Mouse (Mus musculus): Measurements from ENCODE around the gene Samd14. TPM values are rescaled to one million over a fixed set of nuclear protein-coding genes. Genes with fewer than 3 reads are reported as not detected.
"Not testable (repeated sequence)": the region's sequence is repeated elsewhere in the genome, so short reads cannot be mapped to it uniquely, and the experiment has no call there.

The Samd14 gene
- polyA plus RNA-seq (2012; rRNA removed) (46.0 and 59.7 TPM in 2 replicates), polyA plus RNA-seq (2014; fragmentation: Nextera tagmentation; extraction: Ambion mirVana) (25.5 and 31.7 TPM in 2 replicates)

DNA sequence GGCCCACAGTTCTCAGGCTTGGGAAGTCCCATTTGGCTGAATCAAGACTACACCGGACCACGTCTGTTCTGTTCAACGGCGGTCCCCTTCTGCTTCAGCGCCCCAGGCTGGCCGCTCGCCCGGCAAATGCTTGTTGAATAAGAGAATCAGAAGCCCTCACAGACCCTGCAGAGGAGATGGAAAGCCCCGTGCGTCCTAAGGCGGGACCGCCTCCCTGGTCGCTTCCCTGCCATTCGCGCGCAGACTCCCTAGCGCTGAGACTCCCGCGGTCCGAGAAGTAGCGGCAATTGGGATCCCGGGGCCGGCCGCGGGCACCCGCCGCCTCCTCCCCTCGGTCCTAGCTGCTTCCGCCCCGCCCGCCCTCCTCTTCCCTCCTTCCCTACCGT, at the start of gene Samd14:
Gene Samd14 (plus strand): TSS at position 251 of the 386 bp plus-strand sequence.
- Histone ChIP-seq H3K9ac (ENCODE audit: low read depth, low read length, severe bottlenecking) (peak within 1 kb of the TSS; percentile 90), H3K4me3 (replicated peaks; ENCODE audit: low read length) (peak within 1 kb of the TSS; percentile 85), H3K27ac (replicated peaks; ENCODE audit: low read depth, low read length) (peak within 1 kb of the TSS; percentile 92), H3K9me3 (ENCODE audit: control insufficient read depth, low read length) (no peaks in the 10 kb centered on the region), H3K36me3 (ENCODE audit: control insufficient read depth, insufficient read depth, low read length) (peaks cover 22% of the 10 kb centered on the region), H3K4me1 (ENCODE audit: control insufficient read depth, insufficient read depth, low read length) (peaks cover 44% of the 10 kb centered on the region), H3K27me3 (ENCODE audit: control insufficient read depth, insufficient read depth, low read length) (no peaks in the 10 kb centered on the region), H3K4me2 (replicated peaks; ENCODE audit: low read depth, low read length, severe bottlenecking) (peak within 1 kb of the TSS; percentile 90)
- 0% methylated on average over 17 of the region's 32 CpGs for WGBS
- ATAC-seq (ENCODE audit: low FRiP score, low read depth) (peak; percentile 80), DNase-seq (ENCODE audit: low spot score) (peak; percentile 78)
- peak; percentile 67; the same call in 1 of the 2 replicates for TF ChIP-seq POLR2A (IDR thresholded peaks at IDR 0.05; ENCODE audit: borderline replicate concordance, extremely low read depth, insufficient read depth, insufficient read length)

DNA sequence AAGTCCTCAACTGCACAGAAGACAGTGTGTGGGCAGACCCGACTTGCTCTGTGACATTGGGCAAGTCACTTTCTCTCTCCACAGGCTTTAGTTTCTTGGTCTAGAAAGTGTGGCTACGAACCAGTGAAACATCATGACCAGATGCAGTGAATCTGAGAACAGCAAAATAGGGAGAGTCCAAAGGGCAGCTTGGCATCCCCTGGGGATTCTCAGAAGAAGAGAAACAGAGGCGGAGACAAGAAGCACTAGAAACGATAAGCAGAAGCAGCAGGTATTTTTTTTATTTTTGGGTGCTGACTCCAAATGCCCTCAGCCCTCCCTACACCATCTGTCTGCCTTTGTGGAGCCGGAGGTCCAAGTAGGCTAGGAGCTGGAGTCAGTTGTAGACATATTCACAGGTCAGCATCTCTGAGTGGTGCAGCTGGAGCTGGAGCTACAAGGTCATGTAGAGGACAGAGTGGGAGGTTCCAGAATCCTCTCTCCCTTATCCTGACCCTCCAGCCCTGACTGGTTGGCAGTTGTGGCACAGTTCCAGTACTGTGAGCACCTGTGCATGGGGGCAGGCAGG, 47.1 kb upstream of the Samd14 start:
- DNase-seq (ENCODE audit: low spot score) (no peak), ATAC-seq (ENCODE audit: low FRiP score, low read depth) (no peak)
- 77% methylated on average over 5 of the region's 5 CpGs for WGBS
- Histone ChIP-seq H3K9me3 (ENCODE audit: control insufficient read depth, low read length) (no peaks in the 10 kb centered on the region), H3K27me3 (ENCODE audit: control insufficient read depth, insufficient read depth, low read length) (no peaks in the 10 kb centered on the region), H3K36me3 (ENCODE audit: control insufficient read depth, insufficient read depth, low read length) (no peaks in the 10 kb centered on the region), H3K4me2 (replicated peaks; ENCODE audit: low read depth, low read length, severe bottlenecking) (no peak overlapping the region), H3K9ac (ENCODE audit: low read depth, low read length, severe bottlenecking) (no peak overlapping the region), H3K4me1 (ENCODE audit: control insufficient read depth, insufficient read depth, low read length) (peaks cover 7% of the 10 kb centered on the region), H3K4me3 (replicated peaks; ENCODE audit: low read length) (no peak overlapping the region), H3K27ac (replicated peaks; ENCODE audit: low read depth, low read length) (no peak overlapping the region)
- no peak for TF ChIP-seq POLR2A (IDR thresholded peaks at IDR 0.05; ENCODE audit: borderline replicate concordance, extremely low read depth, insufficient read depth, insufficient read length)

DNA sequence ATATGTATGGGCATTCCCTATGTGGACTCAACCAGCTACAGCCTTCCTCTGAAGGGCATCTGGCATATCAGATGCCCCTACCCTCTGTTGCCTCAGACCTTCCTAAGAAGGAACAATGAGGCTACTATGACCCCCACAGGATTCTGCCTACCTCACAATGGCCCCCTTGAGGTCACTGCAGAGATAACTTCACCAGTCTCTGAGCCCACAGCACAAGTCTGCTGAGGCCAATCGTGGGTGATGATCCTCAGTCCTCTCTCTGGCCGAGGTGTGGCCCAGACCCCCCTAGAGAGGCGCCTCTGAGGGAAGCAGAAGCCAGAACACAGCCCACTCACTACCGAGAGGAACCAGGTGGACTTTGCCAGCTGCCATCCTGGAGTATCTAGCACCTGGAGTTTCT, 42.3 kb upstream of the Samd14 start, which contains the start of gene Hils1:
Gene Hils1 (plus strand): TSS at position 175 of the 400 bp plus-strand sequence.
- no peak within 1 kb of the TSS for H3K9ac ChIP-seq (ENCODE audit: low read depth, low read length, severe bottlenecking)
- H3K4me3 ChIP-seq (replicated peaks; ENCODE audit: low read length) = no peak within 1 kb of the TSS
- 43% methylated on average over 4 of the region's 4 CpGs for WGBS
- H3K4me1 ChIP-seq (ENCODE audit: control insufficient read depth, insufficient read depth, low read length) = no peaks in the 10 kb centered on the region
- TF ChIP-seq POLR2A (IDR thresholded peaks at IDR 0.05; ENCODE audit: borderline replicate concordance, extremely low read depth, insufficient read depth, insufficient read length) = no peak
- no peaks in the 10 kb centered on the region for H3K9me3 ChIP-seq (ENCODE audit: control insufficient read depth, low read length)
- DNase-seq (ENCODE audit: low spot score) = no peak
- no peak for ATAC-seq (ENCODE audit: low FRiP score, low read depth)
- H3K27ac ChIP-seq (replicated peaks; ENCODE audit: low read depth, low read length) = no peak within 1 kb of the TSS
- no peaks in the 10 kb centered on the region for H3K27me3 ChIP-seq (ENCODE audit: control insufficient read depth, insufficient read depth, low read length)
- no peak within 1 kb of the TSS for H3K4me2 ChIP-seq (replicated peaks; ENCODE audit: low read depth, low read length, severe bottlenecking)
- no peaks in the 10 kb centered on the region for H3K36me3 ChIP-seq (ENCODE audit: control insufficient read depth, insufficient read depth, low read length)

DNA sequence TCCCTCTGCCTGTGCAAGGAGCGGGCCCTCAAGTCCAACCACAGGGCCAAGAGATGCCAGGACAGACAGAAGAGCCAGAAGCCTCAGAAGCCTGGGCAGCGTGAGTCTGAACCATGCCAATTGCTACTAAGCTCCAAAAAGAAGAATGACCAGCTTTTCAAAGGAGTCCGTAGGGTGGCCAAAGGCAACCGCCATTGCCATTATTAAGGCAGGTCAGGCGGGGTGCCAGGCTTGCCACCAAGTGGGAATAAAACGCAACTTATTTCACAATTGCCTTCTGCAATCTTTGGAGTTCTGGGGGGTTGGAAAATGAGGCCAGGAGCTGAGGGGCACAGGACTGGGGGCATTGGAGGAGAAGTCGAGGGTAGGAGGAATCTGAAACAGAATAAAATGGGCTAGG, 41.5 kb upstream of the Samd14 start:
- H3K4me2 ChIP-seq (replicated peaks; ENCODE audit: low read depth, low read length, severe bottlenecking) = no peak overlapping the region
- ATAC-seq (ENCODE audit: low FRiP score, low read depth) (no peak), DNase-seq (ENCODE audit: low spot score) (no peak)
- no peaks in the 10 kb centered on the region for H3K36me3 ChIP-seq (ENCODE audit: control insufficient read depth, insufficient read depth, low read length)
- no peaks in the 10 kb centered on the region for H3K4me1 ChIP-seq (ENCODE audit: control insufficient read depth, insufficient read depth, low read length)
- 79% methylated on average over 7 of the region's 7 CpGs for WGBS
- H3K4me3 ChIP-seq (replicated peaks; ENCODE audit: low read length) = no peak overlapping the region
- no peaks in the 10 kb centered on the region for H3K9me3 ChIP-seq (ENCODE audit: control insufficient read depth, low read length)
- no peak overlapping the region for H3K27ac ChIP-seq (replicated peaks; ENCODE audit: low read depth, low read length)
- TF ChIP-seq POLR2A (IDR thresholded peaks at IDR 0.05; ENCODE audit: borderline replicate concordance, extremely low read depth, insufficient read depth, insufficient read length) = no peak
- no peak overlapping the region for H3K9ac ChIP-seq (ENCODE audit: low read depth, low read length, severe bottlenecking)
- no peaks in the 10 kb centered on the region for H3K27me3 ChIP-seq (ENCODE audit: control insufficient read depth, insufficient read depth, low read length)

DNA sequence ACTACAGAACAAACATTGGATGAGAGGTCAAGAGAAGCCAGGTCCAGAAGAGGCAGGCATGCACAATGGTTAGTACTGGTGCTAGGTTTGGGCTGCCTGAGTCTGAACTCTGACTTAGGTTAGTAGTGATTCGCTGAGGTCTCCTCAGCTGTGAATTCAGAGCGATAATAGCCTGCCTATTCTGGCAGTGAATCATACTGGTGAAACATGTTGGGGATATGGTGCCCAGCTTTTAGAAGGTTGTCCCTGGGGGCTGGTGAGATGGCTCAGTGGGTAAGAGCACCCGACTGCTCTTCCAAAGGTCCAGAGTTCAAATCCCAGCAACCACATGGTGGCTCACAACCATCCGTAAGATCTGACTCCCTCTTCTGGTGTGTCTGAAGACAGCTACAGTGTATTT, 40.0 kb upstream of the Samd14 start:
- H3K9ac ChIP-seq (ENCODE audit: low read depth, low read length, severe bottlenecking); H3K4me3 ChIP-seq (replicated peaks; ENCODE audit: low read length); DNase-seq (ENCODE audit: low spot score); H3K4me2 ChIP-seq (replicated peaks; ENCODE audit: low read depth, low read length, severe bottlenecking); H3K27ac ChIP-seq (replicated peaks; ENCODE audit: low read depth, low read length); H3K27me3 ChIP-seq (ENCODE audit: control insufficient read depth, insufficient read depth, low read length); H3K36me3 ChIP-seq (ENCODE audit: control insufficient read depth, insufficient read depth, low read length); H3K4me1 ChIP-seq (ENCODE audit: control insufficient read depth, insufficient read depth, low read length); H3K9me3 ChIP-seq (ENCODE audit: control insufficient read depth, low read length); ATAC-seq (ENCODE audit: low FRiP score, low read depth): not testable (repeated sequence)
- 91% methylated on average over 4 of the region's 4 CpGs for WGBS

Measured in limb, embryonic 14.5 days (tissue).